Mouse (Mus musculus) bone marrow macrophage, adult 2 months (primary cell): ENCODE measurements at regions not wholly inside any gene's neighbourhood (a gene's known extent, or its start where the extent isn't known, plus 50 kb on each side); places are given as distances from the start of the nearest gene placed in this dataset.

ENCODE experiments used
- CTCF ChIP-seq: IDR thresholded peaks from 2 replicates; pipeline ENCODE4 v1.5.1; 2012; ENCODE audit warnings: low read depth, mild to moderate bottlenecking, low read length, moderate library complexity
- POLR2A ChIP-seq: IDR thresholded peaks from 2 replicates; pipeline ENCODE4 v1.6.1; 2012; ENCODE audit warnings: mild to moderate bottlenecking, low read depth, low read length, borderline replicate concordance

DNA sequence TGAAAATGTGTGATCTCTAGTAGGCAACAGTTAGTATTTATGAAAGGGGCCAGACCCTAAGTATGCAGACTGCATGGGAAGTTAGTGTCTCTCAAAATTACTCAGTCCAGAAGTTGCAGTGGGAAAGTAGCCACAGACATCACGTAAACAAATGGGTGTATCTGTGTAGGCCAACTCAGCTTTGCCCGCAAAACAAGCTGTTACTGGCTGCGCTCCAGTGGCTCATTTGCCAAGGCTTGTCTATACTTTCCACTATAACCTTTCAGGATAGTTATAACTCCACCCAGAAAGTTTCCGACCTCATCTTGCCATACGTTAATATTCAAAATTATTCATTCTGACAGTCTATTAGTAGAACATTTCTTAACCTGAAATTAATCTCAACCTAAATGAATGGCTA lies 222.4 kb upstream of the Atp2b1 start:
- TF ChIP-seq CTCF (no peak), POLR2A (no peak)
